Mouse (Mus musculus): ENCODE results near the gene Cntn3. TPM values are rescaled to one million over a fixed set of nuclear protein-coding genes. Genes with fewer than 3 reads are reported as not detected.

Cntn3 gene
- not detected for total RNA-seq (2023)

DNA sequence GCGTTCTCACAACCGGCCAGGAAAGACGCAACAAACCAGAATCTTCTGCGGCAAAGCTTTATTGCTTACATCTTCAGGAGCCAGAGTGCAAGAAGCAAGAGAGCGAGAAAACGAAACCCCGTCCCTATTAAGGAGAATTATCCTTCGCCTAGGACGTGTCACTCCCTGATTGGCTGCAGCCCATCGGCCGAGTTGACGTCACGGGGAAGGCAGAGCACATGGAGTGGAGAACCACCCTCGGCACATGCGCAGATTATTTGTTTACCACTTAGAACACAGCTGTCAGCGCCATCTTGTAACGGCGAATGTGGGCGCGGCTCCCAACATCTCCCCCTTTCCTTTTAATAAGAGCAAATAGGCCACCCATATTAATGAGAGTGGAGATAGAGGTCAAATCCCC is at the start of gene Cntn3:
Cntn3 (minus strand) TSS at position 101 of the 400 bp plus-strand sequence.

